Mouse (Mus musculus) lung, postnatal 36 days (tissue): ENCODE data around the gene Rtl8a.
A peak's percentile ranks its signal among the peaks of the same experiment; 100 is the strongest.
"Not testable (repeated sequence)": the region's sequence is repeated elsewhere in the genome, so short reads cannot be mapped to it uniquely, and the experiment has no call there.

ENCODE experiments used
- DNase-seq: peaks from one replicate; pipeline ENCODE4 v3.0.0; 2022; ENCODE audit warnings: mixed read lengths

Rtl8a gene

DNA sequence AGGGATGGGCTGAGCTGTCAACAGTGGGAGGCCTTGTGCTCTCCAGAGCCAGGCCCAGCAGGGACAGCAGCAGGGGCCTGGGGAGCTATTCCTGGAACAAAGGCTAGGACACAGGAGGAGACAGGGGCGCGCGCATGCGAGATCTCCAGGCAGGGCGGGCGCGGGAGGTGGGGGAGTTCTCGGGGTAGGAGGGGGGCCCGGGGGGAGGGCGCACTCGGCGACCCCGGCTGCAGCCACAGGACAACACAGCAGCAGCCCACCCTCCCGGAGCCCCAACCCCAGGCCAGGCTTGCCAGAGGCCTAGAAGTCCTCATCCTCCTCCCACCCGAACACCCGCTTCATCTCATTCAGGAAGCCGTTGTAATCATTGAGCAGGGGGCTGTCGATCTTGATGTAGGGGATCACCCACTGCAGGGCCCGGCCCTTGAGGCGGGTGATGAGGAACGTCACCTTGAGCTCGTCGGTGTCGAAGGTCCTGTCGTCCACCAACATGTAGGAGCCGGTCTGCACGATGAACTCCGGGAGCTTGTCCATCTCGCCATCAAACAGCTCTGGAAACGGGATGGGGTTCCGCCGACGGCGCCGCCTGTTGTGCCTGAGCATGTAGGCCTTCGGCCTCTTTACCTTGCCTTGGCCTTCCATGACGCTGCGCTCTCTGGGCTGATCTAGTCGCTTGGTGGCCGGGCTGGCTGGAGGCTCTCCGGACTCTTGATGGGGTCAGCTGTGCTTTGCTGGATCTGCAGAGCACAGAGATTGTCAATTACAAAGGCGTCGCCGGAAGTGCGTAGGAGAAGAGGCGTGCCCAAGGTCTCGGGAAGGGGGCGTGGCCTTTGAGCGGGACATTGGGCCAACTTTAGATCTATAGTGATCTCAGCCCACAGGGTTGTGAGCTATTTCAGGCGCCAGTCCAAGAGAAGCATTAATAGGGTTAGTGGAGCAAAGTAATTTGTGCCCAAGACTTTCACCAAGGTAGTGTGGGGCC, at the start of gene Rtl8a:
Rtl8a (minus strand) TSS at position 703 of the 982 bp plus-strand sequence.
- peak; percentile 93 for DNase-seq

DNA sequence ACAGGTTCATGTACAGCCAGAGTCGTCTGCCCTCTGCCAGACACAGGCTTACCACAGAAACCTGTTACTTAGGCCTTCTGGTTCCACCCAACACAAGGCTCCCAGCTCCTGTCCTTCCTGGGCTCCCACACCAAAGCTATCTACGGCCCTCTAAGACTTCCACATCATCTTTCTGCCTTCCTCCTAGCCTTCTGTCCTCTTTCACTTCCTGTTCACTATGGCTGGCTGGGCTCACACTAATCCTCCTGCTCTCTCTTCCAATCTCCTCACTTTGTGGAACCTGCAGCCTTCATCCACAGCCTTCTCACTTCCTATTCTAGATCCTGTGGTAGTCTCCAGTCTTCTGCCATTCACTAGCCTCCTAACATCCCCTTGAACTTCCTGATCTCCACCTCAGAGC, 49.7 kb upstream of the Rtl8a start:
- DNase-seq: no peak

DNA sequence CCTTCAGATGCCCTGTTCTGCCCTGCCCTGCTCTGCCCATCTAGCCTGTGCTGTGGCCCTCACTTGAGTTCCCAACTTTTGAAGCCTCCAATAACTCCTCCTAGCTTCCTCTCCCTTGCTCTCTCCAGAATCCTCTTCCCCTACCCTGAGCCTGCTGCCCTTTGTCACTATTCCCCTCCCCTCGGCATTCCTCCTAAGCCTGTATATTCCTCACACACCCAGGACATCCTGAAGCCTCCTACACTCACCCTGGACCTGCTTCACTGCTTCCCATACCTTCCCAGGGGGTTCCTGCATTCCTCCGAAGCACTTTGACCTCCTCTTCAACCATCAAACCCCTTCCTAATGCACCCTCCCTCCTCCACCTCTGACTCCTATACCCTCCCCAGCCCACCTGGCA, 48.6 kb upstream of the Rtl8a start:
- DNase-seq: no peak

DNA sequence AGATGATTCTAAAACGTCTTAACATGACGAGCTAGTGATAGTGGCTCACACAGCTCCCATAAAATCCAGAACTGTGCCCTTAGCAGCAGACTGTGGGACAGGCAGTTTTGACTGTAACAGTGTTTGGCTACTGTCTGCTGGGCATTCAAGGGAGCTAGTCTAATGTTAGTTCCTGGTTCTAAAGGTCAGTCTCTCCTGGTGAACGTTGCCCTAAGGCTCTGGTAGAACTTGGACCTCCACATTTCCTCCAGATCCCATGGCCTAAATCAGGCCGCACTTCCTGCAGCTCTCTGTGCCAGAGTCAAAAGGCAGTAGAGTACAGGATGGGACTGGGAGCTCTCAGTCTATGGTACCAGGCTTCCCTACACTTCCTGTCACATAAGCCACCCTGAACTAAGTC, 41.2 kb upstream of the Rtl8a start:
- DNase-seq: not testable (repeated sequence)

DNA sequence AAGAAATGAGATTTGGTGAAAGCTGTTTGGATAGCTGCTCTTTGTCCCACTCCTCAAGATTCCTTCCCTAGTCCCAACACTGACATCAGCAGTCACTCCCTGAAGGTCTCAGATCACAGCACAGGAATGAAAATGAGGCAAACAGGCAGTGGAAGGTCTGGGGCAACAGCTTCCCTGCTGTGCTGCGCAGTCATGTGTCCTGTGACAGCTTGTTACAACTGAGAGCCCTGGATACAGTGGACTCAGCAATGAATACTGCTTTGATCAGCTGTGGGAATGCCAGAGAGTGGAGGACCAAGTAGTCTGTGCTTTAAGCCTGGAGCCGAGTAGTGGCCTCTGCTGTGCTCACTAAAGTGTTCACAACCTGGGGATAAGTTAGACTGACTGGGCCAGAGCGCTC, 39.2 kb upstream of the Rtl8a start:
- DNase-seq: not testable (repeated sequence)

DNA sequence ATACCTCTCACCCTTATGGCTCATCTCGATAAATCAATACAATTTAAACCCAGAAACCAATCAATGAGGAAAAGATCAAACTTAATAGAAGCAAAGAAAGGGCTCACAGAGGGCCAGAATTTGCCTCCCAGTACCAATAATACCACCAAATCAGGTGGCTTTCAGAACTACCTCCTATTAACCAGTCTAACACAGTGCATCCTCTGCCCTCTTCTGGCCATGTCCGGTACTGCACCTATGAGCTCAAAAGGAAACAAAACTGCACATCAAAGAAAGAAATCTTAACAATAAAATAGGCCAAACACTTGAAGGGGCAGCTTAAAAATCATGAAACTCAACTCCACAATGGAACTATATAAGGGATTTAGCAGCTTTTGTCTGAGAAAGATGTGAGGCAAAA, 33.5 kb upstream of the Rtl8a start:
- DNase-seq: peak; percentile 84

DNA sequence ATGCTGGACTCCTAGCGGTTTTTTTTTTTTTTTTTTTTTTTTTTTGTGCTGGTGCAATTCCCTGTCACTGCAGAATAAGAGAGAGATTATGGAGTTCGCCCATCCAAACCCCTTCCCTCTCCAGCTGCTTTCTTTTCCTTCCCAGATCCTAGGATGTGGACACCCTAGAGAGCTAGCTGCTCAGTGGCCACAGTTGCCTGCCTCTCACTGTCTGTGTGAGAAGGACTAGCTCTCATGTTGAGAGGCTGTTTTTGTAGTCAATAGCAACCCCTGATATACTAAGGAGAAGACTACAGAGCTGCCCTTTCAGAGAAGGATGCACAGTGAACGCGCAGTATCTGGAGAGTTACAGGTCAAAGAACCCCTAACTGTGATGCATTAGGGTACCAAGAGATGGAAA, 27.2 kb upstream of the Rtl8a start:
- not testable (repeated sequence) for DNase-seq

DNA sequence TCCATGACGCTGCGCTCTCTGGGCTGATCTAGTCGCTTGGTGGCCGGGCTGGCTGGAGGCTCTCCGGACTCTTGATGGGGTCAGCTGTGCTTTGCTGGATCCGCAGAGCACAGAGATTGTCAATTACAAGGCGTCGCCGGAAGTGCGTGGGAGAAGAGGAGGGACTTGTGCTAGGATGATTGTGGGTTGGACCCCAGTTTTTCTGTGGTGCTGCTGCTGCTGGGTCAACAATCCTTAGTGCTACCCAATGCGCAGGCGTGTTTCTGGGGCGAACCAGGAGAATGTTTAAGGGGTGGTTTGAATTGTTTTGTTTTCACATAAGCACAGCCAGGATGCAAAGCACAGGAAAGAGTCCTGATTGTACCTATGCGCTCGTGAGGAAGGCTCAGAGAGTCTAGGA, 26.8 kb upstream of the Rtl8a start, which contains the start of gene Rtl8b:
Rtl8b (minus strand) TSS at position 115 of the 400 bp plus-strand sequence.
- DNase-seq: peak; percentile 91

DNA sequence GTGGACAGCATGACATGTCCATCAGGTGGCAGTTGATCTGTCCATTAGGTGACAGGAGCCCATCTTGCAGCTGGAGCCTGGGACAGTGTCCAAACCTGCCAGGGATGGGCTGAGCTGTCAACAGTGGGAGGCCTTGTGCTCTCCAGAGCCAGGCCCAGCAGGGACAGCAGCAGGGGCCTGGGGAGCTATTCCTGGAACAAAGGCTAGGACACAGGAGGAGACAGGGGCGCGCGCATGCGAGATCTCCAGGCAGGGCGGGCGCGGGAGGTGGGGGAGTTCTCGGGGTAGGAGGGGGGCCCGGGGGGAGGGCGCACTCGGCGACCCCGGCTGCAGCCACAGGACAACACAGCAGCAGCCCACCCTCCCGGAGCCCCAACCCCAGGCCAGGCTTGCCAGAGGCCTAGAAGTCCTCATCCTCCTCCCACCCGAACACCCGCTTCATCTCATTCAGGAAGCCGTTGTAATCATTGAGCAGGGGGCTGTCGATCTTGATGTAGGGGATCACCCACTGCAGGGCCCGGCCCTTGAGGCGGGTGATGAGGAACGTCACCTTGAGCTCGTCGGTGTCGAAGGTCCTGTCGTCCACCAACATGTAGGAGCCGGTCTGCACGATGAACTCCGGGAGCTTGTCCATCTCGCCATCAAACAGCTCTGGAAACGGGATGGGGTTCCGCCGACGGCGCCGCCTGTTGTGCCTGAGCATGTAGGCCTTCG, 26.2 kb upstream of the Rtl8a start:
- not testable (repeated sequence) for DNase-seq

DNA sequence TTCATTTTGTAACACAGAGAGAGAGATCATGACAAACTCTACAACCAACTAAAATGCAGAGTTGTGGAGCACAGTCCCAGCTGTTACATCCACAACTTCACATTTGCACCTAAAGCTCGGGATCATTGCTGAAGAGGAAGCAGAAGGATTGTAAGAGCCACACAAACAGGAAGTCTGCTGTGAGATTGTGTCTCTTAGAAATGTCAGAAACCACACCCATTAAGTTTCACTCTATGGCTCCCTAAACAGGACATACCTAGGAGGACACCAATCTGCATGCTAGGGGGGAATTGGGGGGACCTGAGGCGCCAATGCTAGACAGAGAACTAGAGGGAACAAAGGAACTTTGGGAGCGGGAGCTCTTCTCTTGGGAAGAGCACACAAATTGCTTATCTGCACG, 9.4 kb upstream of the Rtl8a start:
- not testable (repeated sequence) for DNase-seq

DNA sequence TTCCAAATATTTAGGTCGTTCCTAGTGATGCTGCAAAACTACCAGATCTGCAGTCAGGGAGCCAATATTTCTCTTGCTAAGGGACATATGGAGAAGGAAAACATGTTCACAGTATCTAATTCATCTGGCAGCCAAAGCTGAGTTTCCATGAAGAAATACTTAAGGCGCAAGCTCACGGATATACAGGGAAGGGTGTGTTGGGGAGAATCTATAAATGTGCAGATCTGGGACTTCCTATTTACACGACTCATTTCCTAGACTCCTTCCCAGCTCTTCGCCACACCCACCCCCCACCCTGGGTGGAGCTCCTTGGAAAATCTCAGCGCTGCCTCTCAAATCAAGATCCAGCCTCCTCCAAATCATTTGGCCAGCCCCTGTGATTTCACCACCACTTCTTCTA, 2.4 kb upstream of the Rtl8a start:
- peak; percentile 34 for DNase-seq

DNA sequence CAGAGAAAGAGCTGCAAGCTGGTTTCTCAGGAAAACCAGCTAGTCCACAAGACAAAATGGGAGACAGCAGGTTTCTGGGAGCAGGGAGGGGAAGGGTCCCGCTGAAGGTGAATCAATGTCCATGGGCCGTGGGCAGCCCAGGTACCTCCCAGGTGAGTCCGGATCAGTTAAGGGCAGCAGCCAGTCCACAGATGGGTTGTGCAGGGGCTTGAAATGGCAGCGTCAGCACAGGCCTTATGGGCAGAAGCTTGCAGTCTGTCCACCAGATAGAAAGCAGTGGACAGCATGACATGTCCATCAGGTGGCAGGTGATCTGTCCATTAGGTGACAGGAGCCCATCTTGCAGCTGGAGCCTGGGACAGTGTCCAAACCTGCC, 890 bp downstream of the Rtl8a start:
- not testable (repeated sequence) for DNase-seq

DNA sequence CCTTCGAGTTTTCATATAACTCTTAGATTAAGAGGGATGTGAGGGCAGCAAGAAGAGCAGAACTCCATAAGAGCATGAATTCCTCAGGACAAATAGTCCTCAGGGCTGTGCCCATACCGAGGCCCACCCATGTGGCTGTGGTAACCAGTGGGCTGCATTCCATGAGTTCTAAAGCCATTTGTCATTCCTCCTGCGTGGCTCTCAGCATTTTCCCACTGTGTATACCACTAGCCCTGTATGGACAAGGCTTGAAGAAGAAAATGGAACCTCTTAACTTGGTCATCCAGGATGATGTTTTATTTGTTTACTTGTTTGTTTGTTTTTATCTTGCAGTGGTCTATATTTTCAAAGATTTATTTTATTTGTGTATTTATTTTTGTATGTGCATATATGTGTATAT, 5.4 kb downstream of the Rtl8a start:
- not testable (repeated sequence) for DNase-seq

DNA sequence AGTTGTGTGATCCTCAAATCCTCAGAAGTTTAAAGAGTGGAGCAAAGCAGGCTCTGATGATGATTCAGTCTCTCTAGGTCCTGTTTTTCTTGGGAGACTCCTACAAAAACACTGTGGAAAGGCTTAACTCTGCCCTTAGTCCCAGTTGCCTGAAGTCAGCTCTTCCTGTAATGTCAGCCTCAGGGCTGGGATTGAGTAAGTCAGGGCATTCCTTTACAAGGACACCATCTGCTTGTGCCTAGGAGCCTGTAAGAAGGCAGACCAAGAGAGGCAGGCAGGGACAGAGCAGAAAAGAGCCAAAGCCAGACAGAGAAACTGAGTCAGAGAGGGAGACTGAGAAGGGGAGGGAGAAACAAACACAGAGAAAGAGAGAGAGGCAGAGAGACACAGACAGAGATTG, 32.1 kb downstream of the Rtl8a start:
- DNase-seq: not testable (repeated sequence)

DNA sequence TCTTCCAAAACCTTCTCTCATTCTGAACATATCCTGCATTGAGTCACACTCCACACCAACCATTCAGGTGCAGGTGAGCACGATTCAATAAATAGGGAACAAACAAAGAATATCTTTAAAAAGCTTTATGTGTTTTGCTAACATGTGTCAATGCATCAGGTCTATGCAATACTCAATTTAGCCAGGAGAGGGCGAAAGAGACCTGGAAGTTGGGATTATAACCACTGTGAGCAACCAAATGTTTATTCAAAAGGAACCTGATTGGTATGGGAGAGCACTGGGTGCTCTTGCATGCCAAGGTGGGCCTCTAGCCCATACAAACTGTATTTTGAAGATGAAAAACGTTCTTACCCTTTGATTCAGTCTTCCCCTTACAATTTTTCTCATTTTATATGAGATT, 32.9 kb downstream of the Rtl8a start:
- peak; percentile 89 for DNase-seq

DNA sequence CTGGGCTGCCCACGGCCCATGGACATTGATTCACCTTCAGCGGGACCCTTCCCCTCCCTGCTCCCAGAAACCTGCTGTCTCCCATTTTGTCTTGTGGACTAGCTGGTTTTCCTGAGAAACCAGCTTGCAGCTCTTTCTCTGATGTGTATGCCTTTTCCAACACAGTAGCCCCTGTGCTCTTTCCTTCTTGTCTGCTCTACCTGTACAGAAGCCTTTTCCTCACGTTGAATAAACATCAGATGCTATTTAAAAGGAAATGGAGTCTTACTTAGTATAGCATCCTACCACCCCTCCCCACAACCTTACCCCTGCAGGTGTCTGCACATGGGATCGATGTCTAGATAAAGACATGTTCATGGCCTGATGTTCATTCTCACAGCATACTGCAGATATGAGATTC, 34.6 kb downstream of the Rtl8a start, which contains the start of gene Gm14597:
Gm14597 (minus strand) TSS at position 101 of the 400 bp plus-strand sequence.
- DNase-seq: not testable (repeated sequence)

DNA sequence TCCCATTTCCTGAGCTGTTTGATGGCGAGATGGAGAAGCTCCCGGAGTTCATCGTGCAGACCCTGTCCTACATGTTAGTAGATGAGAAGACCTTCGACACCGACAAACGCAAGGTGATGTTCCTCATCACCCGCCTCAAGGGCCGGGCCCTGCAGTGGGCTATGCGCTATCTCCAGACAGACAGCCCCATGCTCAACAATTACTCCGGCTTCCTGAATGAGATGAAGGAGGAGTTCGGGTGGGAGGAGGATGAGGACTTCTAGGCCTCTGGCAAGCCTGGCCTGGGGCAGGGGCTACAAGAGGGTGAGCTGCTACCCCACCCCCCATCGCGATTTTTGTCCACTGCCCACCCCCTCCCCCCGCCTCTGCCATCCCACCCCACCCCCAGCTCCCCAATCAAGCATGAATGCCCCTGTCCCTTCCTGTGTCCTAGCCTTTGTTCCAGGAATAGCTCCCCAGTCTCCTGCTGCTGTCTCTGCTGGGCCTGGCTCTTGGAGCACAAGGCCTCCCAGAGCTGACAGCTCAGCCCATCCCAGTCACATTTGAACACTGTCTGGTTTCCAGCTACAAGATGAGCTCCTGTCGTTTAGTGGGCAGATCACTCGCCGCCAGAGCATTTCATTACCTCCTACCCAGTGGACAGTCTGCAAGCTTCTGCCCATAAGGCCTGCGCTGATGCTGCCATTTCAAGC, 35.2 kb downstream of the Rtl8a start:
- no peak for DNase-seq

DNA sequence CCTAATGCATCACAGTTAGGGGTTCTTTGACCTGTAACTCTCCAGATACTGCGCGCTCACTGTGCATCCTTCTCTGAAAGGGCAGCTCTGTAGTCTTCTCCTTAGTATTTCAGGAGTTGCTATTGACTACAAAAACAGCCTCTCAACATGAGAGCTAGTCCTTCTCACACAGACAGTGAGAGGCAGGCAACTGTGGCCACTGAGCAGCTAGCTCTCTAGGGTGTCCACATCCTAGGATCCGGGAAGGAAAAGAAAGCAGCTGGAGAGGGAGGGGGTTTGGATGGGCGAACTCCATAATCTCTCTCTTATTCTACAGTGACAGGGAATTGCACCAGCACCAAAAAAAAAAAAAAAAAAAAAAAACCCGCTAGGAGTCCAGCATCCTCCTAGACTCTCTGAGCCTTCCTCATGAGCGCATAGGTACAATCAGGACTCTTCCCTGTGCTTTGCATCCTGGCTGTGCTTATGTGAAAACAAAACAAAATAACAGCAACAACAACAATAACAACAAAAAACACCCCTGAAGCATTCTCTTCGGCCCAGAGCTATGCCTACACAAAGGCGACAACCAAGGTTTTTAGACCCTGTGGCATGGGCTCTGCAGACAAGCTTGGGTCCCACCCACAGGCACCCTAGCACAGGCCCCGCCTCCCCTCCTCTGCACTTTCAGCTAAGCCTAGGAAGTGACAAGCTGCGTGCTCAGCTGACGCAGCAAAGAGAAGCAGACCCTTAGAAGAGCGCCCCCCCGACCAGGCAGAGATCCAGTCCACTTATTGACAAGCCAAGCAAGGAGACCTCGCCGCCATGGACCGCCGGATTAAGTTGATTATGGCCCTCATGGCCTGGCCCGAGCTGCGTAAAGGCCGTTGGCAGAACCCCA, 36.0 kb downstream of the Rtl8a start, which contains the start of gene Rtl8c:
Rtl8c (plus strand) TSS at position 791 of the 880 bp plus-strand sequence.
- peak; percentile 72 for DNase-seq

DNA sequence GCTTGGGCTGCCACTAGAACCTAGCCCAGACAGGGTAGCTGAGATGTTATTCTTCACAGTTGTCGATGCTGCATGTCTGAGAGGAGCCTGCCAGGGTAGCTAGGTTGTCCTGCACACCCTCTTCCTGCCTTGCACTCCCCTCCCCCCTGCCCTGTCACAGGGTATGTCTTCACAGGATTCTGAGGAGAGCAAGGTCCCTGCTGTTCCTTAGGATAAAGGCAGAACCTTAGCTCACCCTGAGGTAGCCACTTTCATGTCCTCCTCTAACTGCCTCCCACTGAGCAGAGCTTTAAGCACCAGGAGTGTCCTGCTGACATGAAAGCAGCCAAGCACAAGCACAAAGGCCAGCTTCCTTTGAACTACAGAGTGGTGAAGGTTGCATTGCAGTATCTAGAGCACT, 37.3 kb downstream of the Rtl8a start:
- not testable (repeated sequence) for DNase-seq

DNA sequence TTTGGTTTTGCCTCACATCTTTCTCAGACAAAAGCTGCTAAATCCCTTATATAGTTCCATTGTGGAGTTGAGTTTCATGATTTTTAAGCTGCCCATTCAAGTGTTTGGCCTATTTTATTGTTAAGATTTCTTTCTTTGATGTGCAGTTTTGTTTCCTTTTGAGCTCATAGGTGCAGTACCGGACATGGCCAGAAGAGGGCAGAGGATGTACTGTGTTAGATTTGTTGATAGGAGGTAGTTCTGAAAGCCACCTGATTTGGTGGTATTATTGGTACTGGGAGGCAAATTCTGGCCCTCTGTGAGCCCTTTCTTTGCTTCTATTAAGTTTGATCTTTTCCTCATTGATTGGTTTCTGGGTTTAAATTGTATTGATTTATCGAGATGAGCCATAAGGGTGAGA, 43.5 kb downstream of the Rtl8a start:
- DNase-seq: peak; percentile 79
